Mouse (Mus musculus): Measurements from ENCODE around the gene Hoxc12.

Gene Hoxc12

GRCm38 (mm10) chr15:102936279-102936972 is at the start of gene Hoxc12:
Gene Hoxc12 (plus strand): TSS chr15:102936757.
- DNase-seq, result no peak

GRCm38 (mm10) chr15:102895115-102895514 is 41.4 kb upstream of the Hoxc12 start:
- no peak for DNase-seq

- no peak for DNase-seq
These were observed 31.6 kb upstream of the Hoxc12 start for GRCm38 (mm10) chr15:102904946-102905345.

- no peak for DNase-seq
These were observed 27.0 kb upstream of the Hoxc12 start for GRCm38 (mm10) chr15:102909536-102909935.

- DNase-seq, result no peak
These were observed 26.5 kb upstream of the Hoxc12 start for GRCm38 (mm10) chr15:102910038-102910437.

- DNase-seq, result no peak
These were observed 26.0 kb upstream of the Hoxc12 start for GRCm38 (mm10) chr15:102910496-102911095.

- no peak for DNase-seq
These were observed 23.4 kb upstream of the Hoxc12 start for GRCm38 (mm10) chr15:102913038-102913585.

GRCm38 (mm10) chr15:102917972-102918572 is 18.5 kb upstream of the Hoxc12 start:
- no peak for DNase-seq

- no peak for DNase-seq
These were observed 17.8 kb upstream of the Hoxc12 start for GRCm38 (mm10) chr15:102918611-102919265.

GRCm38 (mm10) chr15:102919336-102920180 is 17.0 kb upstream of the Hoxc12 start:
- no peak for DNase-seq

- peak; percentile 86 for DNase-seq
These were observed 15.9 kb upstream of the Hoxc12 start for GRCm38 (mm10) chr15:102920619-102921018.

GRCm38 (mm10) chr15:102921053-102922011 is 15.2 kb upstream of the Hoxc12 start, which contains the start of gene Hoxc13:
Gene Hoxc13 (plus strand): TSS chr15:102921103.
- no peak for DNase-seq

GRCm38 (mm10) chr15:102922012-102922362 is 14.6 kb upstream of the Hoxc12 start:
- DNase-seq, result peak; percentile 71

GRCm38 (mm10) chr15:102922636-102923500 is 13.7 kb upstream of the Hoxc12 start:
- DNase-seq, result no peak

GRCm38 (mm10) chr15:102927032-102927645 is 9.4 kb upstream of the Hoxc12 start:
- peak; percentile 6 for DNase-seq

- no peak for DNase-seq
These were observed 4.7 kb upstream of the Hoxc12 start for GRCm38 (mm10) chr15:102931706-102932358.

- DNase-seq, result no peak
These were observed 2.1 kb upstream of the Hoxc12 start for GRCm38 (mm10) chr15:102934438-102934837.

GRCm38 (mm10) chr15:102934897-102935296 is 1.7 kb upstream of the Hoxc12 start:
- DNase-seq, result peak; percentile 48

GRCm38 (mm10) chr15:102937036-102937666 is 594 bp downstream of the Hoxc12 start:
- DNase-seq, result no peak

Data from kidney, postnatal 10 days (tissue).